Mouse (Mus musculus) embryonic facial prominence, embryonic 15.5 days (tissue): Measurements from ENCODE around the gene Susd1. TPM values are rescaled to one million over a fixed set of nuclear protein-coding genes. Genes with fewer than 3 reads are reported as not detected.

Experiments used
- ATAC-seq: fragments of 200-750 bp; cut with Nextera tagmentation; 2 replicates; pipeline ENCODE4 v1.8.0; 2017; ENCODE audit warnings: low read depth, moderate TSS enrichment; ENCODE audit not compliant: insufficient number of reproducible peaks, low FRiP score, low TSS enrichment
- H3K27ac ChIP-seq: fragments of 300-500 bp; sonication (generic); replicated peaks from 2 replicates; pipeline ENCODE4 v1.5.1; 2015; ENCODE audit warnings: mild to moderate bottlenecking, inconsistent platforms
- H3K27me3 ChIP-seq: fragments of 300-500 bp; sonication (generic); 2 replicates; pipeline ENCODE4 v1.6.1; 2015; ENCODE audit warnings: inconsistent platforms
- H3K36me3 ChIP-seq: fragments of 300-500 bp; sonication (generic); 2 replicates; pipeline ENCODE4 v1.6.1; 2015; ENCODE audit warnings: mild to moderate bottlenecking, inconsistent platforms
- H3K4me1 ChIP-seq: fragments of 300-500 bp; sonication (generic); 2 replicates; pipeline ENCODE4 v1.6.1; 2015; ENCODE audit warnings: inconsistent platforms
- H3K4me2 ChIP-seq: fragments of 300-500 bp; sonication (generic); replicated peaks from 2 replicates; pipeline ENCODE4 v1.6.1; 2015; ENCODE audit warnings: mild to moderate bottlenecking, inconsistent platforms
- H3K4me3 ChIP-seq: fragments of 300-500 bp; sonication (generic); replicated peaks from 2 replicates; pipeline ENCODE4 v1.5.1; 2015; ENCODE audit warnings: mild to moderate bottlenecking, inconsistent platforms
- H3K9ac ChIP-seq: fragments of 300-500 bp; sonication (generic); 2 replicates; pipeline ENCODE4 v1.6.1; 2015; ENCODE audit warnings: inconsistent platforms
- H3K9me3 ChIP-seq: fragments of 300-500 bp; sonication (generic); replicated peaks from 2 replicates; pipeline ENCODE4 v1.6.1; 2016; ENCODE audit warnings: inconsistent platforms
- WGBS: fragments of 180-500 bp; shearing (Covaris S2); methylation state at CpG from one replicate; pipeline ENCODE4 v1.1.7; 2015; 5-methylcytosine and 5-hydroxymethylcytosine counted together
- polyA plus RNA-seq: library from polyadenylated mRNA; unstranded; fragments of >200 nt; fragmentation: Nextera tagmentation; extraction: Ambion mirVana; gene quantifications from 2 replicates; pipeline ENCODE4 v1.2.1, GENCODE M21; 2015

Gene Susd1
- polyA plus RNA-seq, 1 experiment from 2014 or later, result 4.4 TPM

DNA sequence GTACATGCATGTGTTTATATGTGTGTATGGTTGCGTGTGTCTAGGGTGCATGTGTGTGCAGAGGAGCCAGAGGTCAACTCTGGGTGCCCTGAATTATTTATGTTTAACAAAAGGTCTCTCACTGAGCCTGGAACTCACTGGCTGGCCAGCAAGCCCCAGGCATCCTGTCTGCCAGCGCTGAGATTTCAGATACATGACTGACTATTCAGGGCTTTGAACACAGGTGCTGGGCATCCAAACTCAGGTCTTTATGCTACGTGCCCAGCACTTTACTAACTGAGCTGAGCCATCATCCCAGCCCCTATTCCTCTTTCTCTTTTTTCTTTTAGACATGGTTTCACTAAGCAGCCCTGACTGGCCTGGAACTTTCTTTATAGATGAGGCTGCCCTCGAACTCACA lies 59.8 kb downstream of the Susd1 start:
- Histone ChIP-seq H3K27me3 (no peaks in the 10 kb centered on the region), H3K36me3 (no peaks in the 10 kb centered on the region), H3K4me1 (0 out of 2 replicates have a peak, but pooled peaks cover 5% of the 10 kb centered on the region), H3K27ac (no peak overlapping the region), H3K4me2 (no peak overlapping the region), H3K9ac (no peak overlapping the region), H3K9me3 (no peaks in the 10 kb centered on the region), H3K4me3 (no peak overlapping the region)
- 85% methylated on average over 4 of the region's 4 CpGs for WGBS
- ATAC-seq, result no peak

DNA sequence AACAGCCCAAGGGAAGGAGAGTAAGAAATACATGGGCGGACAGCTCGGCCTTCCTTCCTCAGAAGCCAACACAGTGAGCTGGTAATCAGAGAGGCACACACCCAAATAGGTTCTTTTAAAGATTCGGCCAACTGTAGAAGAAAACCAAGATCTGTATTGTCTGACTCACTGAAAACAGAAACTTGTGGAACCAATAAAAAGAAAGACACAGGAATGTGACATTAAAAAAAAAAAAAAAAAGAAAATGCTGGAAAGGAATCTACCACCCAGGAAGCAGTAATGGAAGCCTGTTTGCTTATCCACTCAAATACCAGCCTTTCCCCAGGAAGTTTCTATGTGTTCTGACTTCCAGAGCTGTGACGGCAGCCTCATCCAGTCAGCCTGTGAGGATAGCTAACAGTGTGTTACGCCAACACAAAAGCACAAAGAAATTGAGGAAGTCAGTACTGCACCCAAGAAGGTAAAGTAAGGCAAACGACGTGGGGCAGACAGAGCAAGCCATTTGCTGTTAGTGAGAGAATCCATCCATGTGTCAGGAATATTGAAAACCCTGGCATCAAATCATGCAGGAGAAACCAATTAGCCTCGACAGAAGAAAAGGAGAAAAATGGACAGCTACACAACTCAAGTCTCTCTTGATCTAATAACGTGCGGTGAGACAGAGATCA lies 64.0 kb downstream of the Susd1 start:
- Histone ChIP-seq H3K9me3 (no peaks in the 10 kb centered on the region), H3K4me1 (0 out of 2 replicates have a peak, but pooled peaks cover 5% of the 10 kb centered on the region), H3K9ac (no peak overlapping the region), H3K27ac (no peak overlapping the region), H3K4me2 (no peak overlapping the region), H3K27me3 (no peaks in the 10 kb centered on the region), H3K4me3 (no peak overlapping the region), H3K36me3 (no peaks in the 10 kb centered on the region)
- 37% methylated on average over 10 of the region's 10 CpGs for WGBS
- ATAC-seq, result no peak

DNA sequence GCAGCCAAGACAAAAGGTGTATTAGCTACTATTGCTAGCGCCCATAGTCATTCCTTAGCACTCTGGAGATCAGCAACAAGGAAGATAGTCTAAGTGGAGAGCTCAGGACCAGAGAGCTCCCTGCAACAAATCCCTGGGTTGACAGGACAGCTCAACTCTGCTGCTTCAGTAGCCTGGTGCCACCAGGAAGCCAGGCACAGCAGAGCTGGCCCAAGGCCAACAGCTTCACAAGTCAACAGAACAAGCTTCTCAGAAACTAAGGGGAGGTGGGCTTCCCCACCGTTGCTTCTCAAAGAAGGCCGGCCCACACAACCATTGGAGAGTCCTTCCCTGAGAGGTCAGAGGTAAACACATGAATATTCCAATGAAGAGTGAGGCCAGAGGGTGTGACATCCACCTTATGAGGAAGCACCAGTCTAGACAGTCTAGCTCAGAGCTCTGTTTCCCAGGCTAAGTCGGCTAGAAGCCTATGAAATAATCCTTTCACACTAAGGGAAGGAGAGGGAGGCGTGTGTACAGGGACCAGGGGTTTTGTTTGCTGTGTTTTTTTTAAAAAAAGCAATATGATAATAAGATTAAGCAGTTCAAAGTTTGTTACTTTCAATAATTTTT lies 65.8 kb downstream of the Susd1 start:
- ATAC-seq, result peak; percentile 15; the same call in 1 of the 2 replicates
- 63% methylated on average over 5 of the region's 5 CpGs for WGBS
- H3K4me1 ChIP-seq, result 0 out of 2 replicates have a peak, but pooled peaks cover 5% of the 10 kb centered on the region
- H3K4me3 ChIP-seq, result no peak overlapping the region
- H3K9ac ChIP-seq, result no peak overlapping the region
- H3K27me3 ChIP-seq, result no peaks in the 10 kb centered on the region
- no peaks in the 10 kb centered on the region for H3K9me3 ChIP-seq
- H3K4me2 ChIP-seq, result no peak overlapping the region
- H3K27ac ChIP-seq, result no peak overlapping the region
- no peaks in the 10 kb centered on the region for H3K36me3 ChIP-seq

DNA sequence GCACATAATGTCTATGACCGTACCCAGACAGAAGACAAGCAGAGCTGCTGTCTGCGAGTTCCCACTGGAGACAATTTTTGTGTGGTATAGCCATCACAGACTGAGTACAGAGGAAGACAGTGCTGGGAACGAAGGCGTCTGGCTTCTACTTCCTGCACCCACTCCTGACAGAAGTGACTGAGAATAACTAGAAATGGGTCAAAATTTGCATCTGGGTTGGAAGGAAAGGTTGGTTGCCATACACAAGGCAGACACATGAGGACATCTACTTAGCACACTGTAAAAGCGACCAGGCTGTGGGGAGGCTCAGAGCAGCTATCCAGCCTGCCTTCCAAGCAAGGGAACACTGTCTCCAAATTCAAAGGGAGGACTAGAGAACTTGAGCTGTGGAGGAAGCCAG lies 66.5 kb downstream of the Susd1 start:
- Histone ChIP-seq H3K36me3 (no peaks in the 10 kb centered on the region), H3K4me1 (0 out of 2 replicates have a peak, but pooled peaks cover 5% of the 10 kb centered on the region), H3K9ac (no peak overlapping the region), H3K4me2 (no peak overlapping the region), H3K27me3 (no peaks in the 10 kb centered on the region), H3K4me3 (no peak overlapping the region), H3K27ac (no peak overlapping the region), H3K9me3 (no peaks in the 10 kb centered on the region)
- no peak for ATAC-seq
- 77% methylated on average over 5 of the region's 5 CpGs for WGBS

DNA sequence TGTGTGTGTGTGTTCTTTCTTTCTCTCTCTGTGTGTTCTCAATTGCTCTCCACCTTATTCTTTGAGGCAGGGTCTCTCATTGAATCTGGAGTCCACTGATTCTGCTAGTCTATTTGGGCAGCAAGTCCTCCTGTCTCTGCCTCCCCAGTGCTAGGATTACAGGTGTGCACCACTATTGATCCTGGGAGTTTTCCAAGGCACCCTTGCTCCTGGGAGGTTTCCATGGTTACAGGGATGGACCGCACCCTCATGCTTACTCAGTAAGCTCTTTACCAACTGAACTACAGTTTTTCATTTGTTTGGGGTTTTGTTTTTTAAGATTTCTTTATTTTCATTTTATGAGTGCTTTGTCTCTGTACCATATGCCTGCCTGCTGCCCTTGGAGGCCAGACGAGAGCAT lies 68.5 kb downstream of the Susd1 start:
- Histone ChIP-seq H3K4me1 (0 out of 2 replicates have a peak, but pooled peaks cover 5% of the 10 kb centered on the region), H3K27ac (no peak overlapping the region), H3K4me3 (no peak overlapping the region), H3K27me3 (no peaks in the 10 kb centered on the region), H3K9ac (no peak overlapping the region), H3K4me2 (no peak overlapping the region), H3K9me3 (no peaks in the 10 kb centered on the region), H3K36me3 (no peaks in the 10 kb centered on the region)
- WGBS, result 94% methylated on average over 2 of the region's 2 CpGs
- no peak for ATAC-seq

DNA sequence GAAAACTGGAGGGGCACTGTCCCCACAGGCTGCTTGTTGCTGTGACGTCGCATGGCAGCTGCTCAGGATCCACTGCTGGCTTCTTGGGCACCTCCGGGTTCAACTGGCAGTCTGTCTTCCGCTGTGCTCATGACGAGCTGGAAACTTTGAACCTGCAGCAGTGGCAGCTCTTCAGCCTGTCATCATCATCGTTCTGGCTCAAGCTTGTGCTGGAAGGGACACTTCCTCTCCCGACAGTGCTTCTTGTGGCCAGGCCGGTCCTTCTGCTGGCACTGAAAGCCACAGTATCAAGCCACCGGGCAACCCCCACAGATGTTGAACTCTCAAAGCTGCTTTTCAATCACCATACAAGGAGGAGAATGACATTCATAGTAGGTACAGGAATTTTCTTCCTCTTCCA lies 70.3 kb downstream of the Susd1 start:
- no peak for ATAC-seq
- H3K27ac ChIP-seq, result no peak overlapping the region
- H3K27me3 ChIP-seq, result no peaks in the 10 kb centered on the region
- H3K4me1 ChIP-seq, result 0 out of 2 replicates have a peak, but pooled peaks cover 5% of the 10 kb centered on the region
- H3K9ac ChIP-seq, result no peak overlapping the region
- no peak overlapping the region for H3K4me2 ChIP-seq
- H3K36me3 ChIP-seq, result no peaks in the 10 kb centered on the region
- no peak overlapping the region for H3K4me3 ChIP-seq
- 73% methylated on average over 9 of the region's 9 CpGs for WGBS
- no peaks in the 10 kb centered on the region for H3K9me3 ChIP-seq

DNA sequence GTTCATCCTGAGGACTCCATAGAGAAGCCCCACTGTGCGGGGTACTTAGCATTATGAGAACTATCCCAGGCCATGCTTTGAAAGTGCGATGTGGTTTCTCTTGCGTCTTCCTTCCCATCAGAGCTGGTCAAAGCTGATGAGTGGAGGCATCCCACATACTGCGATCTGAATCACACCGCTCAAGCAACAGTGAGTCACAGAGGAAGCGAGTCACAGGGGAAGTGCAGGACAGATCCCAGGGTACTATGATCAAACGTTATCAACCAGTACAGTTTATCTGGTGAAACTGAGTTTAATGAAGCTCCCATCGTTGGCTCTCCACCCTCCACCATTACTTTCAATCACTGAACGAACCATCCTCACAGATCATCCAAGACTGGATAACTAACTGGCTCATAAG lies 72.2 kb downstream of the Susd1 start:
- Histone ChIP-seq H3K4me3 (no peak overlapping the region), H3K36me3 (no peaks in the 10 kb centered on the region), H3K27me3 (no peaks in the 10 kb centered on the region), H3K4me2 (no peak overlapping the region), H3K9ac (no peak overlapping the region), H3K4me1 (0 out of 2 replicates have a peak, but pooled peaks cover 5% of the 10 kb centered on the region), H3K9me3 (no peaks in the 10 kb centered on the region), H3K27ac (no peak overlapping the region)
- WGBS, result 86% methylated on average over 9 of the region's 9 CpGs
- no peak for ATAC-seq

- Histone ChIP-seq H3K36me3 (no peaks in the 10 kb centered on the region), H3K4me2 (no peak overlapping the region), H3K9ac (no peak overlapping the region), H3K4me1 (0 out of 2 replicates have a peak, but pooled peaks cover 5% of the 10 kb centered on the region), H3K4me3 (no peak overlapping the region), H3K27ac (no peak overlapping the region), H3K9me3 (no peaks in the 10 kb centered on the region), H3K27me3 (no peaks in the 10 kb centered on the region)
- no peak for ATAC-seq
- WGBS, result 88% methylated on average over 12 of the region's 12 CpGs
These were observed 72.9 kb downstream of the Susd1 start for GRCm38 (mm10) chr4:59365571-59365970.

DNA sequence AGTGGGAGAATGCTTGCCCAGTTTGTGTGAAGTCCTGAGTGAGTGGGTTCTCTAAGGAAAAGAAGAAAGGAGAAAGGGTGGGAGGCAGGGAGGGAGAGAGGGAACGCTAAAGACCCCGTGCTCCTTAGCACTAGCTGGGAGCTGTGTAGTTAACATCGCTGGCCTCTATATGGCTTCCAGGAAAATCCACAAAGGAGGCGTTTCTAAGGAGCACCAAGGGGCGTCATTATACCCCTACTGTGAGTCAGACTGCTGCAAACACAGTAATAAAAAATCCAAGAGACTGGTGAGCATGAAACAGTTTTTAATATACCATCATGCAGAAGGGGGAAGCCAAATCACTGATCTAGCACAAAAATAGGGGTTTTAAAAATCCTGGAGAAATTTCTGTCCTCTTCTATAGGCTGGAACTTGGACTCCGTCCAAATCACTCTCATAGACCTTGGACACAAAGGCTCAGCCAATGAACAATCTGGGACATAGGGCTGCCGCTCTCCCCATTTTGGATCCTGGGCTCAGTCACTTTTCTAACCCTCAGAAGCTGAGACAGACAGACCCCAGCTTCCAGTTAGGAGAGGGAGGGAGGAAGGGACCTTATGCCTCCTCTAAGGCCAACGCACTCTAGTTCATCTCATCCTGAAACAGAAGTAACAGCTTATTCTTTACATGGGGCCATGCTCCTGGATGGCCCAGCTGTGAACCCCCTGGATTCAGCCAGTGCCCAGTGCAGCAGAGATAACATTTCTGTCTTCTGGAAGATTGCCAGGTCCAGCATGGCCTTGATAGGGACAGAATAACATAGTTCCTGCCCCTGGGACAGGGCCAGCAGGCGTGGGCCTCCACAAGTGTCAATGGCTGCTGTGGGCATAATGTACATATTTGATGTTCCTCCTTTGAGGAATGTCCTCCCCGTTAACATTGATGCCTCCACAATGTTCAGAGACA lies 73.9 kb downstream of the Susd1 start:
- H3K4me3 ChIP-seq, result no peak overlapping the region
- H3K4me2 ChIP-seq, result no peak overlapping the region
- H3K27ac ChIP-seq, result no peak overlapping the region
- no peak overlapping the region for H3K9ac ChIP-seq
- 72% methylated on average over 10 of the region's 10 CpGs for WGBS
- ATAC-seq, result no peak
- 0 out of 2 replicates have a peak, but pooled peaks cover 5% of the 10 kb centered on the region for H3K4me1 ChIP-seq
- no peaks in the 10 kb centered on the region for H3K36me3 ChIP-seq
- no peaks in the 10 kb centered on the region for H3K27me3 ChIP-seq
- no peaks in the 10 kb centered on the region for H3K9me3 ChIP-seq

DNA sequence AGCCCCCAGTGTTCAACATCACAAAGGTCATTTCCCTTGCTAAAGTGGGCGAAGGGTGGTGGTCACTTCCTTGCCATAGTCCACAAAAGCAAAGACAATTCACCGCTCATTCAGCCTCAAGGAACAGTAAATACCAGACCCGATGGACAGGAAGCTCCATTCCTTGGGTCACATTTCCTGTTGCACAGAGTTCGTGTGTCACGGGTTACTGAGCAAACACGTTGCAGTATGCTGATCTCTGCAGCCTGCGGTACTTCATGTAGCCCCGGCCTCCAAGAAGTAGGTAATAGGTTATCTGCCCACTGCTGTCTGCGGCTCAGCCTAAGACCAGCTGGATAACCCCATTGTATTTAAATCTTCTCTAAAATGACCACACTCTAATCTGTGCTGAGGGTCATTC lies 75.4 kb downstream of the Susd1 start:
- Histone ChIP-seq H3K27ac (no peak overlapping the region), H3K4me1 (0 out of 2 replicates have a peak, but pooled peaks cover 5% of the 10 kb centered on the region), H3K9me3 (no peaks in the 10 kb centered on the region), H3K4me3 (no peak overlapping the region), H3K9ac (no peak overlapping the region), H3K27me3 (no peaks in the 10 kb centered on the region), H3K36me3 (no peaks in the 10 kb centered on the region), H3K4me2 (no peak overlapping the region)
- no peak for ATAC-seq
- WGBS, result 50% methylated on average over 9 of the region's 9 CpGs

DNA sequence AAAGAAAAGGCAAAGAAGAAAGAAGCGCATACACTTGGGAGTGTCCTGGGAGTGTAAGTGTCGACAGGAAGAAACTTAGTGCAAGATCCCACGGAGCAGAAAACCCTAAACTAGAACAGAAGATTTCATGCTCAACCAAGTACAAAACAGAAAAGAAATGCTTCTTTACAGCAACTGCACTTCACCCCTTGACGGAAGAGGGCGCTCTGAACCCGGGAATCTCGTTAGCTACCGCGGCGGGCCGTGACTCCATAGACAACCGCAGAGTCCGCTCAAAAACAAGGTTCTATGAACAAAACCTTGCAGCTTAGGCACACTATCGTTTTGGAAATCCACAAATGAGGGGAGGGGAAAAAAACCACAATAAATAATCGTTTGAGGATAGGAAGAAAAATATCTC lies 77.7 kb downstream of the Susd1 start:
- Histone ChIP-seq H3K4me2 (0 out of 2 replicates have a peak overlapping the region, but pooled peaks have one; percentile 17), H3K9ac (no peak overlapping the region)
- WGBS, result 1% methylated on average over 15 of the region's 15 CpGs

More for the DNA sequence above, 77.7 kb downstream of the Susd1 start:
- no peak for ATAC-seq
- Histone ChIP-seq H3K4me1 (0 out of 2 replicates have a peak, but pooled peaks cover 5% of the 10 kb centered on the region), H3K9me3 (no peaks in the 10 kb centered on the region), H3K27ac (no peak overlapping the region), H3K27me3 (no peaks in the 10 kb centered on the region), H3K4me3 (no peak overlapping the region), H3K36me3 (no peaks in the 10 kb centered on the region)
